Mouse (Mus musculus) limb, embryonic 14.5 days (tissue): ENCODE data around the gene Siglec1. TPM values are rescaled to one million over a fixed set of nuclear protein-coding genes. Genes with fewer than 3 reads are reported as not detected.
A peak's percentile ranks its signal among the peaks of the same experiment; 100 is the strongest.

Source experiments
- ATAC-seq: fragments of 200-750 bp; cut with Nextera tagmentation; 2 replicates; pipeline ENCODE4 v1.8.0; 2017; ENCODE audit warnings: low read depth, moderate number of reproducible peaks, moderate TSS enrichment; ENCODE audit not compliant: low FRiP score
- DNase-seq: peaks from one replicate; pipeline ENCODE4 v3.0.0-alpha.2; 2015; ENCODE audit warnings: low spot score
- H3K27ac ChIP-seq: fragments of 300-500 bp; sonication (generic); replicated peaks from 2 replicates; pipeline ENCODE4 v1.5.1; 2014; ENCODE audit warnings: low read depth, mild to moderate bottlenecking, low read length, moderate library complexity, mixed read lengths
- H3K27me3 ChIP-seq: fragments of 300-500 bp; sonication (generic); 2 replicates; pipeline ENCODE4 v1.6.1; 2014; ENCODE audit warnings: low read length, mixed read lengths; ENCODE audit not compliant: control insufficient read depth, insufficient read depth
- H3K36me3 ChIP-seq: fragments of 300-500 bp; sonication (generic); 2 replicates; pipeline ENCODE4 v1.6.1; 2014; ENCODE audit warnings: mild to moderate bottlenecking, low read length, moderate library complexity, mixed read lengths; ENCODE audit not compliant: control insufficient read depth, insufficient read depth
- H3K4me1 ChIP-seq: fragments of 300-500 bp; sonication (generic); 2 replicates; pipeline ENCODE4 v1.6.1; 2014; ENCODE audit warnings: antibody characterized with exemption, low read length, mixed read lengths; ENCODE audit not compliant: control insufficient read depth, insufficient read depth
- H3K4me2 ChIP-seq: fragments of 300-500 bp; sonication (generic); replicated peaks from 2 replicates; pipeline ENCODE4 v1.6.1; 2014; ENCODE audit warnings: low read depth, mild to moderate bottlenecking, low read length, moderate library complexity; ENCODE audit not compliant: severe bottlenecking
- H3K4me3 ChIP-seq: fragments of 300-500 bp; sonication (generic); replicated peaks from 2 replicates; pipeline ENCODE4 v1.5.1; 2014; ENCODE audit warnings: low read length
- H3K9ac ChIP-seq: fragments of 300-500 bp; sonication (generic); 2 replicates; pipeline ENCODE4 v1.6.1; 2014; ENCODE audit warnings: mild to moderate bottlenecking, low read depth, low read length, moderate library complexity; ENCODE audit not compliant: severe bottlenecking
- H3K9me3 ChIP-seq: fragments of 300-500 bp; sonication (generic); 2 replicates; pipeline ENCODE4 v1.6.1; 2016; ENCODE audit warnings: low read length; ENCODE audit not compliant: control insufficient read depth
- POLR2A ChIP-seq: fragments of 200-500 bp; IDR thresholded peaks from 2 replicates; pipeline ENCODE4 v1.8.0; 2012; ENCODE audit warnings: inconsistent platforms, mild to moderate bottlenecking, moderate library complexity, borderline replicate concordance; ENCODE audit not compliant: insufficient read depth, insufficient read length; ENCODE audit errors: extremely low read depth
- WGBS: fragments of 180-500 bp; shearing (Covaris S2); extraction: QIAGEN DNeasy Blood & Tissue Kit; methylation state at CpG from one replicate; pipeline ENCODE4 v1.1.7; 2014; 5-methylcytosine and 5-hydroxymethylcytosine counted together
- polyA plus RNA-seq, 2 experiments: library from polyadenylated mRNA; depleted of rRNA in 1 of 2; stranded (reverse) in 1 of 2; unstranded in 1 of 2; fragments of >200 nt; fragmentation: Nextera tagmentation in 1 of 2; extraction: Ambion mirVana in 1 of 2; gene quantifications; 2 replicates each; pipeline versions ENCODE4 v1.2.1 to v1.2.3; 2012 to 2014

Siglec1 gene
- polyA plus RNA-seq (2012; rRNA removed) (0.87 and 1.2 TPM in 2 replicates), polyA plus RNA-seq (2014; fragmentation: Nextera tagmentation; extraction: Ambion mirVana) (0.51 and 0.94 TPM in 2 replicates)

- Histone ChIP-seq H3K27me3 (no peaks in the 10 kb centered on the region), H3K4me2 (no peak within 1 kb of the TSS), H3K9ac (no peak within 1 kb of the TSS), H3K27ac (no peak within 1 kb of the TSS), H3K36me3 (no peaks in the 10 kb centered on the region), H3K4me1 (no peaks in the 10 kb centered on the region), H3K9me3 (no peaks in the 10 kb centered on the region), H3K4me3 (no peak within 1 kb of the TSS)
- no peak for DNase-seq
- ATAC-seq: no peak
- no peak for TF ChIP-seq POLR2A
- 84% methylated on average over 11 of the region's 11 CpGs for WGBS
Measured at GRCm38 (mm10) chr2:131086667-131087390, at the start of gene Siglec1. Gene Siglec1, minus strand, starts transcription at chr2:131086765.

GRCm38 (mm10) chr2:131135521-131136139 lies 49.1 kb upstream of the Siglec1 start:
- H3K9me3 ChIP-seq: no peaks in the 10 kb centered on the region
- 68% methylated on average over 11 of the region's 11 CpGs for WGBS
- no peak overlapping the region for H3K4me2 ChIP-seq
- no peaks in the 10 kb centered on the region for H3K4me1 ChIP-seq
- H3K27me3 ChIP-seq: no peaks in the 10 kb centered on the region
- H3K4me3 ChIP-seq: no peak overlapping the region
- no peak for DNase-seq
- peaks cover 76% of the 10 kb centered on the region for H3K36me3 ChIP-seq
- no peak for TF ChIP-seq POLR2A
- H3K9ac ChIP-seq: 0 out of 2 replicates have a peak overlapping the region, but pooled peaks have one; percentile 4
- no peak for ATAC-seq
- H3K27ac ChIP-seq: no peak overlapping the region

- H3K4me3 ChIP-seq: no peak overlapping the region
- H3K27me3 ChIP-seq: no peaks in the 10 kb centered on the region
- 69% methylated on average over 8 of the region's 8 CpGs for WGBS
- H3K4me2 ChIP-seq: no peak overlapping the region
- DNase-seq (no peak), ATAC-seq (no peak)
- no peak overlapping the region for H3K27ac ChIP-seq
- no peaks in the 10 kb centered on the region for H3K9me3 ChIP-seq
- 0 out of 2 replicates have a peak overlapping the region, but pooled peaks have one; percentile 4 for H3K9ac ChIP-seq
- no peaks in the 10 kb centered on the region for H3K4me1 ChIP-seq
- H3K36me3 ChIP-seq: peaks cover 69% of the 10 kb centered on the region
- no peak for TF ChIP-seq POLR2A
Measured at GRCm38 (mm10) chr2:131134826-131135400, 48.3 kb upstream of the Siglec1 start.

- Histone ChIP-seq H3K9me3 (no peaks in the 10 kb centered on the region), H3K4me1 (no peaks in the 10 kb centered on the region), H3K9ac (no peak overlapping the region), H3K4me3 (no peak overlapping the region), H3K4me2 (no peak overlapping the region), H3K27ac (no peak overlapping the region), H3K27me3 (no peaks in the 10 kb centered on the region), H3K36me3 (peaks cover 63% of the 10 kb centered on the region)
- WGBS: 69% methylated on average over 1 of the region's 1 CpGs
- DNase-seq (no peak), ATAC-seq (no peak)
- no peak for TF ChIP-seq POLR2A
Measured at GRCm38 (mm10) chr2:131134381-131134780, 47.8 kb upstream of the Siglec1 start.

- Histone ChIP-seq H3K4me2 (no peak within 1 kb of the TSS), H3K27ac (no peak within 1 kb of the TSS), H3K4me1 (peaks cover 8% of the 10 kb centered on the region), H3K36me3 (peaks cover 50% of the 10 kb centered on the region), H3K9me3 (no peaks in the 10 kb centered on the region), H3K4me3 (no peak within 1 kb of the TSS), H3K9ac (no peak within 1 kb of the TSS), H3K27me3 (no peaks in the 10 kb centered on the region)
- WGBS: 76% methylated on average over 9 of the region's 9 CpGs
- DNase-seq (no peak), ATAC-seq (no peak)
- no peak for TF ChIP-seq POLR2A
Measured at GRCm38 (mm10) chr2:131132930-131133547, 46.5 kb upstream of the Siglec1 start, which contains the start of gene Gm11037. Gene Gm11037, plus strand, starts transcription at chr2:131133497.
